Mouse (Mus musculus) CD4-positive naive resting alpha-beta T cell, adult 57 days (primary cell): Measurements from ENCODE around the gene Olfr891. TPM values are rescaled to one million over a fixed set of nuclear protein-coding genes. Genes with fewer than 3 reads are reported as not detected.

ENCODE experiments used
- total RNA-seq: library from RNA; stranded (reverse); gene quantifications from one replicate; pipeline ENCODE4 v1.2.4, GENCODE M21; 2023

The Olfr891 gene
- not detected for total RNA-seq

DNA sequence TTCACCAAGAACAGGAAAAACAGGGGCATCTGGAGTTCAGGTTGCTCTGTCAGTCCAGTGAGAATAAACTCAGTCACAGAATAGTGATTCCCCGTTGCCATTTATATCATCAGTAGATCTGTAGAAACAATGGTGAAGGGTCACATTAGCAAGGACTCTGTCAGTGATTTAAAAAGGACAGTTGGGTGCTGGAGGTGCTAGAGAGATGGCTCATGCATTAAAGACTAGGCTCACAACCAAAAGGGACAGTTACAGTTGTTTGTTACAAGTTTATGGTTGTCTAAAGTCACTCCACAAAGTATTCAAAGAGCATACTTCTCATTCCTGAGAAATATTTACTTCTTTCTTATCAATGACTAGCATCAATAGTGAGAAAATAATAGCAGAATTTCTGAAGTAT, at the start of gene Olfr891:
Gene Olfr891, minus strand, starts transcription at position 101 of the 400 bp plus-strand sequence.

DNA sequence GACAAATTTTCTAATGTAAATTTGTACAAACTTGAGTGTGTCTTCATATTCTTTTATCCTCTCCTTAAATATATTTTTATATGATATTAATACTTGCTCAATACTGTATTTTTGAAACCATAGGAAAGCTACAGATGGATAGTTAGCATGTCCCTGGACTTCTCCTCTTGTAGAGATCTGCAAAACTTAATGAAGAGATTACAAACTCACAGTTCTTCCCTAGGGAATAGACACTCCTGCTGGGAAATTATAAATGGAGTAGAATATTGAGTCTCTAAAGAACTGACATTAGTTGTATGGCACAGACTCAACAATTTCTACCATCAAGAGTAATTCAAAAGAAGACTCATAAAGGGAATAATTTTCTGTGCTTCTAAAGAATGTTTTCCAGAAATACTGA, 37.1 kb upstream of the Olfr891 start, which contains the start of gene Olfr894:
Gene Olfr894, plus strand, starts transcription at position 301 of the 400 bp plus-strand sequence.

DNA sequence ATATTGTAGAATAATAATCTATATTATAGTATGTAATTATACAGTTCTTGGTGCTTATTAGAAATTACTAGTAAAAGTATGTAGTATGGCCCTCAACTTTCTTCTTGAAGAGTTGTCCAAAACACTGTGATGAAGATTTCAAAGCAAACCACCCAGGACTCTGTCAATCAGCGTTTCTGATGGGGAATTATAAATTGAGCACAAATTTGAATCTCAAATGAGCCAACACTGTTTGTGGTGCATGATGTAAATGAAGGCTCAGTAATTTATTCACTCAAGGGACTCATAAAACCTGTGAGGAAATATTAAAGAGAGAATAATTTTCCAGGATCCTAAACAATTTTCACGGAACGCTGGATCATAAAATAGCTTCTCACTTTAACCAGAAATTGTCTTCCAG, 27.4 kb upstream of the Olfr891 start, which contains the start of gene Olfr893:
Gene Olfr893, plus strand, starts transcription at position 301 of the 400 bp plus-strand sequence.

DNA sequence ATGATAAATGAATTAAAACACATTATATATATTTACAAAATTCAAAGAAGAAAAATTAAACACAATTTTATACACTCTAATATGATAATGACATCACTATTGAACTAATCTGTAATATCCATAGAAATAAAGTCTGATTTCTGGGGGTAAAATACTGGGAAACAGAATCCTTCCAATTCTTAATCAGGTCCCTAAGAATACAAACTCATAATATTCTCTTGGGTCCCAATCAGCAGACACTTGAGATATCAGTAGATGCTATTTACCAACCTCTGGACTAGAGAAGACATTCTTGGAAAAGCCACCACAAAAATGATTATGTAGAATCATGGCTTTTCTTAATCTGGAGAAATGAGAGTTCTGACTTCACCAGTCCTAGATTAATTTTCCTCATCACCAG, 38.4 kb downstream of the Olfr891 start, which contains the start of gene Olfr890:
Gene Olfr890, plus strand, starts transcription at position 301 of the 400 bp plus-strand sequence.

Other genes with a start within 250 kb of the Olfr891 start
- gene Olfr881, start 189.0 kb downstream of the Olfr891 start, total RNA-seq: not detected
- gene Olfr883, start 155.0 kb downstream of the Olfr891 start, total RNA-seq: not detected
- gene Olfr884, start 134.3 kb downstream of the Olfr891 start, total RNA-seq: not detected
- not detected for gene Olfr885, start 119.5 kb downstream of the Olfr891 start, total RNA-seq
- gene Olfr887, start 96.7 kb downstream of the Olfr891 start, total RNA-seq: not detected
- gene Olfr888, start 72.7 kb downstream of the Olfr891 start, total RNA-seq: not detected
- gene Olfr889, start 65.6 kb downstream of the Olfr891 start, total RNA-seq: not detected
- gene Olfr890, start 38.3 kb downstream of the Olfr891 start, total RNA-seq: not detected
- gene Olfr893, start 27.5 kb upstream of the Olfr891 start, total RNA-seq: not detected
- not detected for gene Olfr894, start 37.2 kb upstream of the Olfr891 start, total RNA-seq
- not detected for gene Olfr143, start 72.0 kb upstream of the Olfr891 start, total RNA-seq
- gene Olfr895, start 87.0 kb upstream of the Olfr891 start, total RNA-seq: not detected
- not detected for gene Olfr896-ps1, start 110.3 kb upstream of the Olfr891 start, total RNA-seq
- gene Olfr25, start 148.2 kb upstream of the Olfr891 start, total RNA-seq: not detected
- not detected for gene Olfr898, start 167.6 kb upstream of the Olfr891 start, total RNA-seq
- not detected for gene Olfr250, start 186.1 kb upstream of the Olfr891 start, total RNA-seq
- not detected for gene Olfr251, start 196.3 kb upstream of the Olfr891 start, total RNA-seq
- gene Olfr147, start 220.9 kb upstream of the Olfr891 start, total RNA-seq: not detected
- not detected for gene Olfr901, start 248.6 kb upstream of the Olfr891 start, total RNA-seq